Mouse (Mus musculus) left cerebral cortex, adult 11 months (tissue): ENCODE results near the gene Hnrnpa1.
A peak's percentile ranks its signal among the peaks of the same experiment; 100 is the strongest.
"Not testable (repeated sequence)": the region's sequence is repeated elsewhere in the genome, so short reads cannot be mapped to it uniquely, and the experiment has no call there.

Experiments used
- DNase-seq: peaks from one replicate; pipeline ENCODE4 v3.0.0; 2022; ENCODE audit warnings: low spot score

Gene Hnrnpa1

DNA sequence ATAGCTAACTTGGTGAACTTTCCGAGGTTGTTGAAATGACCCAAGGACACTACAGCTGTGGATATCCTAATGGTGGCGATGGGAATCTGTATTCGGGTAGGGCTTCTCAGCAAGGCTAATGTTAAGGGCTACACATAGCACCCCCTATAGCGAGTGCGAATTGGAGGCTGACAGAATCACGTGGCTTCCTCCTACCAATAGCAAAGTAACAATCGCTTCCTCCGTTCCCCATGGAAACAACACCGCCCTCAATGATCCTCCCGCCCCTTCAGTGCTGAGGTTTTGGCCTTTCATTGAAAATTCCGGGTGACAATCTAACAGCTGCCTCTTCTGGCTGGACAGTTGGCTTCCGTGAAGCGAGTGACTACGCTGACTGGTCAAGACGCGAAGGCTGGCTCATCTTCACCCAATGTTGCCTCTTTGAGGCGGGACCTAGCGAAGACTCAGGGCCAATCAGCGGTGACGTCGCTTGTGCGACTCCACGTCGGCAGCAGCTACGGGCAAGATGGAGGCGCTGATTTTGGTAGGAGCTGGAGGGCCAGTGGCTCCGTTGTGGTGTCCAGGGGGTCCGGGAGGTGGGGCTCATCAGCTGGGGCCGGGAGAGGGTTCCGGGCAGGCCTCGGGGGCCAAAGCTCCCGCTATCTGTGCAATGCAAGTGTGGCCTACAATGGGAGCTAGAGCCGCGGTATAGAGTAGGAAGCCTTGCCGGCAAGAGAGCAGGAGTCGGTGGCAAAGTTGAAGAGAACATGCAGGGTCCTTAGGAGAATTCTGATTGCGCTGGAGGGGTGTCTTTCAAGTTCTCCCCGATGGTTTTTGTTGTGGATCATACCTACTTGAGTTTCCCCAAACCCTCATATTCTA, 32.4 kb downstream of the Hnrnpa1 start, which contains the start of gene Copz1:
Gene Copz1, plus strand, starts transcription at position 296 of the 861 bp plus-strand sequence.
- DNase-seq = peak; percentile 97

DNA sequence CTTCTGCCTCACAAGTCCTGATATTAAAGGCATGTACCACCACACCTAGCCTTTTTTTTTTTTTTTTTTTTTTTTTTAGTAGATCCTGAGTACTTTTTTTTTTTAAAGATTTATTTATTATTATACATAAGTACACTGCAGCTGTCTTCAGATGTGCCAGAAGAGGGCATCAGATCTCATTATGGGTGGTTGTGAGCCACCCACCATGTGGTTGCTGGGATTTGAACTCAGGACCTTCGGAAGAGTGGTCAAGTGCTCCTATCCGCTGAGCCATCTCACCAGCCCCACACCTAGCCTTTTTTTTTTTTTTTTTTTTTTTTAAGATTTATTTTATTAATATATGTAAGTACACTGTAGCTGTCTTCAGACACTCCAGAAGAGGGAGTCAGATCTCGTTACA, 35.7 kb downstream of the Hnrnpa1 start:
- DNase-seq = not testable (repeated sequence)

DNA sequence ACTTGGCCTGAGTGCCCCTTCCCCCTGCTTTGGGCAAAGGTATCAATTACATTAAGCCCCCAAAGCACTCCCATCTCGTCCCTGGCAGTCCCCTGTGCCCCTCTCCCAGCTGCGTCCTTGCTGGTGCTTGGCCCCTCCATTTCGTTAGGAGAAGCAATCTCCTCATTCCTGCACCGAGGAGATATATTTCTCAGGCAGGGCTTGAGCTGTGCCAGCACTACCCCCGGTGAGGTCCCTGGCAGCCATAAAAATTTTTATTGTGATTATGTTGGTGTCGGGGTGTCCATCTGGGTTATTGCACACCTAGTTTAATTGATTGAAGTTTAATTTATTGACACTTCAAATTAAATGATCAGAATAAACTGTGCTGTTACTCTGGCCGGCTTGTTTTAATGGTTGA, 37.7 kb downstream of the Hnrnpa1 start:
- no peak for DNase-seq

DNA sequence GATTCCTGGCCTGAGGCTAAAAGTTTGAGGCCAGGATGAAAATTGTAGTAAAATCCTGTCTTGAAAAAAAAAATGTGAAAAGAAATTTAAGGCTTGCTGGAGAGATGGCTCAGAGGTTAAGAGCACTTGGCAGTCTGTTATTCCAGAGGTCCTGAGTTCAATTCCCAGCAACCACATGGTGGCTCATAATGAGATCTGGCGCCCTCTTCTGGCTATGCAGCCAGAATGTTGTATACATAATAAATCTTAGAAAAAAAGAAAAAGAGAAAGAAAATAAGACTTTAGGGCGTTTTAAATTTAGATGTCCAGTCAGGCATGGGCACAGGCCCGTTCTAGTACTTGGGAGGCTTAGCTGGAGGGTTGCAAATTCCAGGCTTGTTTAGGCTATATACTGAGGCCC, 39.5 kb downstream of the Hnrnpa1 start:
- DNase-seq = no peak

DNA sequence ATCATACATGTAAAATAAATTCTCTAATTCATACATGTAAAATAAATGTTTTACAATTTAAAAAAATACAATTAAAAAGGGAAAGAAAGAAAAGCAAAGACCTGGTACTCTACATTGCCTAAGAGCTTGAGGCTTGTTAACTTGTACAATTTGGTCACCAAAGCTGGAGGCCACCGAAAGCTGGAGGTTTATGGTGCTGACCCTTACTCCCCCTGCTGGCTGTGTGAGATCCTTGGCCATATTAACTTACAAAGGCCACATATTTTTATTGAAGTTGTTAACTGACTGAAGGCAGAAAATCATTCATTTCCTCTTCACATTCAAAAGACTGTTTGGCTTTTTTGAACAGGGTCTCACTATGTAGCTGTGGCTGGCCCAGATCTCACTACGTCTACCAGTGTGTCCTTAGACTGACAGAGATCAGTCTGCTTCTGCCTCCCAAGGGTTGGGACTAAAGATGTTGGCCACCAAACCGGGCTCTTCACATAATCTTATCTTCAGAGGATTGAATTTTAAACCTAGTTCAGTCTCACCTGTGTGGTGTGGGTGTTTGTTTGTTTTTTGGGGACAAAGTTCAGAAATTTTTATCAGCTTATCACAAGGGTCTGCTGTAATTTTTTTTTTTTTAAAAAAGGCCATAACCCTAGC, 40.7 kb downstream of the Hnrnpa1 start:
- no peak for DNase-seq

DNA sequence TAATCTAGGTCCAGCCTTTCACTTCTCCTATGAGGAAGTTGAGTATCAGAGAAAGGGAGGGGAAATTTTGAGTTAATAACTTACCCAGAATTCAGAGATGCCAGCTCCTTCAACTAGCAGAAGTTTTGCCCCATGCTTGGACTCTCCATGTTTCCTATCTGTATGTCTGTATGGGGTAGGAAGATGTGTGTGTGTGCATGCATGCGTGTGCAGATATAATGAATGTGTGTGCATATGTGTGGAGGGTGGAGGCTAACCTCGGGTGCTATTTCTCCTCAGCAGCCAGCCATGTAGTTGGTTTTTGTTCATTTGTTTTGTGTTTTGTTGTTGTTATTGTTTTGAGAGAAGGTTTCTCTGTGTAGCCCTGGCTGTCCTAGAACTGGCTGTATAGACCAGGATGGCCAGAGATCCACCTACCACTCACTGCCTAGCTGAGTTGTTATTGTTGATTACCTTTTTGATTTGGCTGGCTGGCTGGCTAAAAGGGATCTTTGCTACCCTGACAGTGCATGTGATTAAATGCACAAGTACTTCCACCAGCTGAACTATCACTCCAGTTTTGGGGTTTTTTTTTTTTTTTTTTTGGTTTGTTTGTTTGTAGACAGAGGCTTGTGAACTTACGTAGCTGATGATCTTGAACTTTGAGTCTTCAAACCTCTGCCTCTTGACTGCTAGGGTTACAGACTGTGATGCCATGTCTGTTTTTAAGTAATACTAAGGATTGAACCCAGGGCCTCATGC, 41.4 kb downstream of the Hnrnpa1 start:
- no peak for DNase-seq

DNA sequence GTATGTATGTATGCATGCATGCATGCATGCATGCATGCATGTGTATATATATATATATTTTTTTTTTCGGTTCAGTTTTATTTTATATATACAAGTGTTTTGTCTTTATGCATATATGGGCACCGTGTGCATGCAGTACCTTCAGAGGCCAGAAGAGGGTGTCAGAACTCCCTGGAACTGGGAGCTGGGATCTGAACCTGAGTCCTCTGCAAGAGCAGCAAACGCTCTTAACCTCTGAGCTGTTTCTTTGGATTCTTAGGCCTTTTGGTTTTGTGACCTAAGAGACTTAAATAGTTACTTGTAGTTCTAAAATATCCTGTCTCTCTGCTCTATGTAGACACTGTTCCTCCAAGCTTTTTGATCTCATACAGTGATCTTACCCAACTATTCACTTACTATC, 43.8 kb downstream of the Hnrnpa1 start:
- no peak for DNase-seq

DNA sequence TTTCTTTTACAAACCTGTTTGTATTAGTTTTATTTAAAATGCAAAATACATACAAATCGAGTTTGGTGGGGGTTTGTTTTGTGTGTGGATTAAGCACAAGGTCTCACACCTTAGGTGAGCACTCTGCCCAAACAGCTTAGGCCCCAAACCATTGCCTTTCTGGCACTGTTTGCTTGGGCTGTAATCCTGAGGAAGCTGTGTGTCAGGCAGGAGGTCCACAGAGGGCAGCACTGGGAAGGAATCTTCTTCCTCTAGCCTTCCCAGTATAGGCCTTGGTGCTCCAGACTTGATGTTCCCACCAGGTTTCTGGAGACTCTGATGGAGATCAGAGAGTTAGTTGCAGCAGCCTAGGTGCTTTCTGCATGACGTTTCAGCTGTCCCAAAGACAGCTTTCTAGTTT, 44.4 kb downstream of the Hnrnpa1 start:
- DNase-seq = no peak

DNA sequence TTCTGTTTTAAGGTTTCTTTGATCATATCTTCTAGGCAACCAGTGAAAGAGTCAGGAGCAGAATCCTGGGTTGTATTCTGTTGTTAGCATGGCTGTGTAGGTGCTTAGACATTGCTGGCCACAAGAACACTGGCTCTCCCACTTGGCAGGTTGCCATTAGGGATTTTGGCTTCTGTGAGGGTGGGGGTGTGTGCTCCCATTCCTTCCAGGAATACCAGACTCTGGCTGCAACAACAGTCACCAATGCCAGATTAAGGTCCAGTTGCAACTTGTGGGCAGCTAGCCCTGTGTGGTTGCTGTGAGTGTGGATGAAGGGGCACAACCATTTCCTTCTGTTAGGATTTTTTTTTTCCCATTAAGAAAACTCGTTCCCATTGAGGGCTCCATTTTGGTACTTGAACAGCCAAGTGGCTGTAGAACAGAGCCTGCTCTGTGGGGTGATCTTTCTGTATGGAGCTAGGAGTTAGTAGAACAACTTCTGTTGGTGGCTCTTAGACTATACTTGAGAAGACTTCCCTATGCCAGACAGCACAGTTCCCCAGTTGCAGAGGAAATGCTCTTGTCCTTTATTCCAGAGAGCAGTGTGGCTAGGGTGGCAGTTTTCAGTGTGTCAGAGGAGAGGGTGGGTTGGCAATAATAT, 45.7 kb downstream of the Hnrnpa1 start:
- no peak for DNase-seq

DNA sequence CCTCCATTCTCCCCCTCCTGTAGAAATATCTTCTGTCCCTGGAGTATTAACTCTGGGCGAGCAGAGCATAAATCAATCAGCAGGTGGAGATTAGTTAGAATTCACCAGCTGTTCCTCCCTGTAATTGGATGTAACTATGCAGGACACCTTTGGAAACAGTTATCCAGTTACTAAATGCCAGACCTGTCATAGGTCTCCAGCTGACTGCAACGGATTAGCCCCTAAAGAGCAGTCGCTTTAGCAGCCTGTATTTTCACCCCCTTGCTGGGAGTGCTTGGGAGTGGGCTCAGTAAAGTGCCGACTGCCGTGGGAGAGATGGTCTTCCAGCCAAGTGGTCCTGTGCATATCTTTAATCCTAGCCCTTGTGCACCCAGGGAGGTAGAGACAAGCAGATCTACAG, 49.4 kb downstream of the Hnrnpa1 start:
- no peak for DNase-seq

DNA sequence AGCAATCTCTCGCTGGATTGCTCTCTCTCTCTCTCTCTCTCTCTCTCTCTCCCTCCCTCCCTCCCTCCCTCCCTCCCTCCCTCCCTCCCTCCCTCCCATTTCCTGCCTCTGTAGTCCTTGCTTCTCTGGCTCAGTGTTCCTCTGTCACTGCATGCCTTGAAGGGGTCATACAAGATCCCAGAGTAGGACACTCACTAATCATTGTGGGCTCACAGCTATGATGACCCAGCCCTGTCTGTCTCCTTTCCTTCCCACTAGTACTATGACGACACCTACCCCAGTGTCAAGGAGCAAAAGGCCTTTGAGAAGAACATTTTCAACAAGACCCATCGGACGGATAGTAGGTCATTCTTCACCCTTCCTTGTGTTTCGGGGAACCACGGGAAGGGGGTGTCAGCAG, 50.2 kb downstream of the Hnrnpa1 start:
- DNase-seq = no peak

DNA sequence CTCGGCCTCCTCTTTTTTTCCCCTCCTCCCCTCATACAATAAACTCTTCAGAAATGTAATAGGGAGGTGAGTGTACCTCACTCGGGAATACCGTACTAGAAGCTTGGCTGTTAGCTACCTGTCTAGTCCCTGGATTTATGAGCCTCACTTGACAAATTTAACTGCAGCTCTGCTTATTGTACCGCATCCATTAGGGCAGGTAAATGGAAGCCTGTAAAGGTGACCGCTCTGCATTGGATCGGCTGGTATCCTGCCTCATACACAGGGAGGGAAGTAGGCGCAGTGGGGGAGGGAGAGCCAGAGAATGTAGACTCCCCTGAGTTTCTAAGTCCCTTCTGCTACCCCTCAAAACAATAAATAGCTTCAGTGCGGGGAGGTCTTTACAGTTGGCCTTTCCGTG, 50.6 kb downstream of the Hnrnpa1 start:
- DNase-seq = no peak

DNA sequence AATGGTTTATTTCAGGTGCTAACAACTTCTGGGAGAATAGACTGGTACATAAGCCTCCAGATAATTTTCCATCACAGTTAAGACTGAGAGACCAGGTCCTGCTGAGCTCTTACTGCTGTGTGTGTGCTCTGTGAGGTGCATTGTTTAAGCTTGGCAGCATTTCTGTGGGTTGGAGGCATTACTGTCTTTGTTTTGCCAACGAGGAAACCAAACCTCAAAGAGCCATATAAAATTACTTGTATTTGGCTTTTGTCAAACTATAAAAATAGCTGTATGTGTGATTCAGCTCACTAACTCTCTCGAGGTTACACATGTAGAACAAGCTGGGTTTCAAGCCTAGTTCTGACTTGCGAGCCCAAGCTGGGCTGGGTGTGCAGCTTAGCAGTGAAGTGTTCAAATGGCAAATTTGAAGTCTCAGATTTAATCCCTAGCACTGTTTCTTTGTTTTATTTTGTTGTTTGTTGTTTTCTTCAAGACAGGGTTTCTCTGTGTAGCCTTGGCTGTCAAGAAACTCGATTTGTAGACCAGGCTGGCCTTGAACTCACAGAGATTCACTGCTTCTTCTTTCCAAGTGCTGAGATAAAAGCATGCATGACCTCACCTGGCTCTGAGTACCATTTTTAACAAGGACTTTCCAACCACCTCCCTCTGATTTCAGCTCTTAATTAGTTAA, 52.6 kb downstream of the Hnrnpa1 start:
- DNase-seq = no peak

DNA sequence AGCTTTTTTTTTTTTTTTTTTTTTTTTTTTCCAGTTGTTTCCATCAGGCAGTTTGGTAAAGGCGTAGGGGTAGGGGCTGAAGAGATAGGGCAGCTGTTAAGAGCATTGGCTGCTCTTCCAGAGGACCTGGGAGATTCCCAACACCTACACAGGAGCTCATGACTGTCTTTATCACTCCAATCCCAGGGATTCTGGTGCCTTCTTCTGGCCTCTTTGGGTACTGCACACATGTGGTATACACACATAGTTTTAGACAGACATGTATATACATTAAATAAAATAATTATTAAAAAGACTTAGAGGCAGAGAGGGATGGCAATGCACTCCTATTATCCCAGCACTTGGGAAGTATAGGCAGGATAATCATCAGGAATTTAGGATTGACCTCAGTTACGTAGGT, 53.1 kb downstream of the Hnrnpa1 start:
- no peak for DNase-seq

DNA sequence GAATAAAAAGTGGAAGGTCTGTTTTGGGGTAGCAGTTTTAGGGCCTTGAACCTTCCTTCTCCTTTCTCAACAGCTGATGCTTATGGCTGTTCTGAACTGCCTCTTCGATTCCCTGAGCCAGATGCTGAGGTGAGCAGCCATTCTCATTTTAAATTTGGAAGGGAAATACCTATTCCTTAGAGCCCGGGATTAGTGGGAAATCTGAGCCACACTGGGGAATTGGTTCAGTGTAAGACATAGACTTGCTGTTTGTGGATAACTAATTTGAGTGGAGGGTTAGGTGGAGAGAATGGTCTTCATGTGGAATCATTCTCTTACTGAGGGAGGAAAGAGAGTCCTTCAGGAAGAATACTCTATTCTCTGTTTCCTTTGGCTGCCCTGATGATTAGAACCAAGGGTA, 54.4 kb downstream of the Hnrnpa1 start:
- no peak for DNase-seq

DNA sequence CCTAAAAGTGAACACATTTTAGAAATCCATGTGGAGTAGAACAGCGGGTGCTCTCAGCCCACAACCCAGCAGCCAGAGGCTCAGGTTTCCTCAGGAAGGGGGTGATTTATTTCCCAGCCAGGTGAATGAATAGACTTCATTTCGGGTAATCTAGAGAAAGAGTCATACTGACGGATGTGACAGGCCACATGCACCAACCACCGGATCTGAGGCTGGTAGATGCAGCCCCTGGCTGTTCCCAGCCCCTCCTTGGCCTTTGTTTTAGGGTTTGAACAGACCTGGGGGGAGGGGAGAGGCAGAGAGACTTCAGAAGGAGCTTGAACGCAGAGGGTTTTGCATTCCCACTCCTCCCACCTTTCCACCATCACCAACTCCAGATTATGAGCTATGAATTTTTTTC, 55.6 kb downstream of the Hnrnpa1 start:
- DNase-seq = no peak
